Mouse (Mus musculus) thymus, adult 2 months (tissue): Measurements from ENCODE around the gene Supt20.

Experiments used
- CTCF ChIP-seq: fragments of 200-500 bp; IDR thresholded peaks from 2 replicates; pipeline ENCODE4 v1.5.1; 2012; ENCODE audit warnings: mild to moderate bottlenecking, control low read depth, low read length, moderate library complexity, borderline replicate concordance; ENCODE audit not compliant: control insufficient read depth, poor library complexity, insufficient read depth; ENCODE audit errors: extremely low read depth
- POLR2A ChIP-seq: fragments of 200-500 bp; IDR thresholded peaks from 2 replicates; pipeline ENCODE4 v1.6.1; 2012; ENCODE audit warnings: mild to moderate bottlenecking, low read length, control low read depth, moderate library complexity; ENCODE audit not compliant: control insufficient read depth, poor library complexity, insufficient read depth; ENCODE audit errors: extremely low read depth

GRCm38 (mm10) chr3:54662411-54662810 lies 30.2 kb upstream of the Supt20 start:
- TF ChIP-seq POLR2A (no peak), CTCF (no peak)
